Mouse (Mus musculus): ENCODE results near the gene Gna15.

The Gna15 gene

GRCm38 (mm10) chr10:81524051-81524605 is at the start of gene Gna15:
Gene Gna15, minus strand, starts transcription at chr10:81524225.
- DNase-seq (ENCODE audit: low read depth, low spot score), result no peak

- no peak for DNase-seq (ENCODE audit: low read depth, low spot score)
Measured at GRCm38 (mm10) chr10:81572975-81573374, 49.0 kb upstream of the Gna15 start.

GRCm38 (mm10) chr10:81572133-81572671 is 48.2 kb upstream of the Gna15 start:
- DNase-seq (ENCODE audit: low read depth, low spot score), result no peak

GRCm38 (mm10) chr10:81571501-81571876 is 47.5 kb upstream of the Gna15 start:
- DNase-seq (ENCODE audit: low read depth, low spot score), result peak; percentile 91

- DNase-seq (ENCODE audit: low read depth, low spot score), result peak; percentile 62
Measured at GRCm38 (mm10) chr10:81570831-81571500, 46.9 kb upstream of the Gna15 start.

- DNase-seq (ENCODE audit: low read depth, low spot score), result no peak
Measured at GRCm38 (mm10) chr10:81570238-81570800, 46.3 kb upstream of the Gna15 start.

- DNase-seq (ENCODE audit: low read depth, low spot score), result no peak
Measured at GRCm38 (mm10) chr10:81569507-81570237, 45.6 kb upstream of the Gna15 start.

GRCm38 (mm10) chr10:81568381-81569191 is 44.6 kb upstream of the Gna15 start:
- no peak for DNase-seq (ENCODE audit: low read depth, low spot score)

GRCm38 (mm10) chr10:81565257-81566228 is 41.5 kb upstream of the Gna15 start:
- DNase-seq (ENCODE audit: low read depth, low spot score), result no peak

- DNase-seq (ENCODE audit: low read depth, low spot score), result no peak
Measured at GRCm38 (mm10) chr10:81564734-81565133, 40.7 kb upstream of the Gna15 start.

- DNase-seq (ENCODE audit: low read depth, low spot score), result no peak
Measured at GRCm38 (mm10) chr10:81564216-81564615, 40.2 kb upstream of the Gna15 start.

GRCm38 (mm10) chr10:81563481-81563880 is 39.5 kb upstream of the Gna15 start:
- DNase-seq (ENCODE audit: low read depth, low spot score), result no peak

GRCm38 (mm10) chr10:81562411-81562810 is 38.4 kb upstream of the Gna15 start:
- no peak for DNase-seq (ENCODE audit: low read depth, low spot score)

GRCm38 (mm10) chr10:81560719-81561459 is 36.9 kb upstream of the Gna15 start:
- no peak for DNase-seq (ENCODE audit: low read depth, low spot score)

GRCm38 (mm10) chr10:81559627-81560539 is 35.9 kb upstream of the Gna15 start:
- DNase-seq (ENCODE audit: low read depth, low spot score), result no peak

GRCm38 (mm10) chr10:81559163-81559626 is 35.2 kb upstream of the Gna15 start, which contains the start of gene Aes:
Gene Aes, plus strand, starts transcription at chr10:81559488.
- DNase-seq (ENCODE audit: low read depth, low spot score), result no peak

- no peak for DNase-seq (ENCODE audit: low read depth, low spot score)
Measured at GRCm38 (mm10) chr10:81557491-81557890, 33.5 kb upstream of the Gna15 start.

GRCm38 (mm10) chr10:81556282-81556681 is 32.3 kb upstream of the Gna15 start:
- DNase-seq (ENCODE audit: low read depth, low spot score), result no peak
